In the genomic region with DNA sequence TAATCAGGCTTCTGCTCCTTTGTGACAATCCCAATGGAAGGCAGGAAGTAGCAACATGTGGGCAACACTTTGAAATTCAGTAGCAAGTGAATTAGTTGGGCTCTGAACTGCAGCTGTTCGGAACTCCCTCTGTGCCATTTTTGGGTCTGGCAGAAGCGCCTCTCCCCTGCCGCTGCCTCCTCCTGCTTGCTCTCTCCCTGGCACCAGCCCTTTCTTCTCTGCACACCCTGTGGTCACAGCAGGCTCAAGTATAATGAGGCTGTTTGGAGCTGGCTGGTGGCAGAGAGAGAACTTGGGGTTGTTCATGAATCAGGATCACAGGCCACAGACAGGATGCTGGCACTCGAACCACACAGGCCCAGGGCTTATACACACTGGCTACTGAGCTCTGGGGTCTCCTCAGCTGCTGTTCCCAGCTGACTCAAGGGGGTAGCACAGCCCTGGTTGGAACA, we compare ENCODE assay signal across 16 mouse cellular contexts. TPM values are rescaled to one million over a fixed set of nuclear protein-coding genes. Genes with fewer than 3 reads are reported as not detected.
DNase-seq lines count a peak whose midpoint lies in the region; ATAC-seq and TF ChIP-seq lines count a peak whose summit lies in the region.
"Had no signal": no experiment of that assay in that cellular context is flagged by ENCODE, and none has a peak within 500 bp of the region (broad histone marks: within the 10 kb centered on the region; RNA-seq: fewer than 3 reads in every experiment).

No protein-coding gene starts in this region.

- no peak overlapping the region for H3K4me2 ChIP-seq in embryonic facial prominence, embryonic 14.5 days (ENCODE audit: low read depth, low read length)
- no peak overlapping the region for H3K4me2 ChIP-seq in hindbrain, embryonic 16.5 days (ENCODE audit: low read length)
- H3K4me2 ChIP-seq in kidney, embryonic 14.5 days (replicated peaks; ENCODE audit: low read depth, low read length), result no peak overlapping the region
- H3K4me2 ChIP-seq: liver, embryonic 15.5 days had no signal

- no peaks in the 10 kb centered on the region for H3K9me3 ChIP-seq in embryonic facial prominence, embryonic 14.5 days (ENCODE audit: control insufficient read depth, low read length)
- H3K9me3 ChIP-seq in hindbrain, embryonic 16.5 days (ENCODE audit: control insufficient read depth, low read length), result no peaks in the 10 kb centered on the region
- no peaks in the 10 kb centered on the region for H3K9me3 ChIP-seq in kidney, embryonic 14.5 days (ENCODE audit: control insufficient read depth, low read length)
- H3K9me3 ChIP-seq: G1E; liver, embryonic 15.5 days had no signal

- no peaks in the 10 kb centered on the region for H3K36me3 ChIP-seq in embryonic facial prominence, embryonic 14.5 days (ENCODE audit: control insufficient read depth, insufficient read depth, low read length)
- no peaks in the 10 kb centered on the region for H3K36me3 ChIP-seq in hindbrain, embryonic 16.5 days (ENCODE audit: control insufficient read depth, insufficient read depth, low read length)
- H3K36me3 ChIP-seq in kidney, embryonic 14.5 days (ENCODE audit: control insufficient read depth, insufficient read depth, low read length), result no peaks in the 10 kb centered on the region
- H3K36me3 ChIP-seq: liver, embryonic 15.5 days had no signal

- peak overlapping the region; percentile 49; the same call in 1 of the 2 replicates for H3K27ac ChIP-seq in layer of hippocampus, adult 2 months
- H3K27ac ChIP-seq in embryonic facial prominence, embryonic 14.5 days (replicated peaks; ENCODE audit: low read depth, low read length), result no peak overlapping the region
- H3K27ac ChIP-seq in hindbrain, embryonic 16.5 days (ENCODE audit: low read depth, low read length), result no peak overlapping the region; the same call in 1 of the 2 replicates
- H3K27ac ChIP-seq in kidney, embryonic 14.5 days (ENCODE audit: low read depth, low read length), result no peak overlapping the region
- H3K27ac ChIP-seq: gastrocnemius, adult 2 months; liver, embryonic 15.5 days had no signal

- TF ChIP-seq CTCF in layer of hippocampus, adult 2 months (conservative IDR thresholded peaks at IDR 0.05), result no peak

- peak; percentile 21; the same call in 1 of the 2 replicates for ATAC-seq in embryonic facial prominence, embryonic 14.5 days (ENCODE audit: low read depth)
- peak; percentile 55; the same call in 1 of the 2 replicates for ATAC-seq in hindbrain, embryonic 16.5 days
- no peak for ATAC-seq in kidney, embryonic 14.5 days (ENCODE audit: low FRiP score, low TSS enrichment)

- H3K4me1 ChIP-seq in embryonic facial prominence, embryonic 14.5 days (ENCODE audit: control insufficient read depth, insufficient read depth, low read length), result no peaks in the 10 kb centered on the region
- peaks cover 8% of the 10 kb centered on the region for H3K4me1 ChIP-seq in hindbrain, embryonic 16.5 days (ENCODE audit: control insufficient read depth, insufficient read depth, low read depth, low read length)
- H3K4me1 ChIP-seq in kidney, embryonic 14.5 days (ENCODE audit: control insufficient read depth, insufficient read depth, low read length), result no peaks in the 10 kb centered on the region

- H3K4me3 ChIP-seq in layer of hippocampus, adult 2 months, result no peak overlapping the region
- H3K4me3 ChIP-seq in embryonic facial prominence, embryonic 14.5 days (ENCODE audit: low read depth, low read length), result no peak overlapping the region
- no peak overlapping the region for H3K4me3 ChIP-seq in hindbrain, embryonic 16.5 days (ENCODE audit: low read length)
- no peak overlapping the region for H3K4me3 ChIP-seq in kidney, embryonic 14.5 days (ENCODE audit: low read length)
- H3K4me3 ChIP-seq: gastrocnemius, adult 2 months; liver, embryonic 15.5 days had no signal

- DNase-seq in layer of hippocampus, adult 2 months (ENCODE audit: low spot score in 2 of 2), result peak in 1 of 2 experiments; percentile 37
- DNase-seq in layer of hippocampus, adult 9-10 months (ENCODE audit: low spot score), result no peak
- DNase-seq in Muller cell, postnatal 12 days (ENCODE audit: inconsistent ontology term), result peak; percentile 77
- peak; percentile 21 for DNase-seq in embryonic facial prominence, embryonic 14.5 days (ENCODE audit: low spot score)
- no peak for DNase-seq in embryo, embryonic 10 days (ENCODE audit: low spot score)
- DNase-seq: adrenal gland, adult 2 months; cerebellum, adult 2 months; gastrocnemius, adult 2 months; heart, adult 11 months; kidney, postnatal 10 days; lung, postnatal 14 days; thymus, adult 2 months had no signal

- 51% methylated on average over 4 of the region's 4 CpGs for WGBS in embryonic facial prominence, embryonic 14.5 days
- WGBS in hindbrain, embryonic 16.5 days, result 47% methylated on average over 4 of the region's 4 CpGs
- 84% methylated on average over 4 of the region's 4 CpGs for WGBS in kidney, embryonic 14.5 days

- no peaks in the 10 kb centered on the region for H3K27me3 ChIP-seq in embryonic facial prominence, embryonic 14.5 days (replicated peaks; ENCODE audit: control insufficient read depth, insufficient read depth, low read length)
- H3K27me3 ChIP-seq in hindbrain, embryonic 16.5 days (replicated peaks; ENCODE audit: control insufficient read depth, insufficient read depth, low read length), result no peaks in the 10 kb centered on the region
- H3K27me3 ChIP-seq in kidney, embryonic 14.5 days (ENCODE audit: control insufficient read depth, insufficient read depth, low read length), result no peaks in the 10 kb centered on the region
- H3K27me3 ChIP-seq: liver, embryonic 15.5 days had no signal

- no peak overlapping the region for H3K9ac ChIP-seq in embryonic facial prominence, embryonic 14.5 days (ENCODE audit: low read depth, low read length)
- H3K9ac ChIP-seq in hindbrain, embryonic 16.5 days (ENCODE audit: low read depth, low read length), result no peak overlapping the region
- H3K9ac ChIP-seq in kidney, embryonic 14.5 days (ENCODE audit: low read depth, low read length), result no peak overlapping the region
- H3K9ac ChIP-seq: liver, embryonic 15.5 days had no signal

RNA-seq across cellular contexts. Expression of a gene that starts 42.5 kb away (rescaled TPM):
- 10 to 100 TPM; 33.2 to 34.7 TPM for total RNA-seq in layer of hippocampus, adult 2 months (2021)
- 8.1 and 11.1 TPM in 2 replicates for polyA plus RNA-seq in embryonic facial prominence, embryonic 14.5 days (2014; fragmentation: Nextera tagmentation; extraction: Ambion mirVana)
- polyA plus RNA-seq in hindbrain, embryonic 16.5 days (2015; fragmentation: Nextera tagmentation; extraction: Ambion mirVana), result 12.6 and 13.2 TPM in 2 replicates
- polyA plus RNA-seq in kidney, embryonic 14.5 days (2014; fragmentation: Nextera tagmentation; extraction: Ambion mirVana), result 6.5 and 11.1 TPM in 2 replicates

Comparison
In these comparisons a context has a peak if more than half of its experiments do, and no peak if none do; other contexts are left out.
1. DNase-seq: peak in Muller cell, postnatal 12 days (single experiment) and embryonic facial prominence, embryonic 14.5 days (single experiment); none in layer of hippocampus, adult 9-10 months (single experiment) and embryo, embryonic 10 days (single experiment).